Mouse (Mus musculus) CH12.LX (cell line): ENCODE data around the gene Nos1ap. TPM values are rescaled to one million over a fixed set of nuclear protein-coding genes. Genes with fewer than 3 reads are reported as not detected.

Experiments
- DNase-seq: peaks from one replicate; pipeline ENCODE4 v3.0.0-alpha.2; 2013; ENCODE audit errors: extremely low read depth
- H3K27ac ChIP-seq: 2 replicates; pipeline ENCODE4 v1.5.1; 2012; ENCODE audit warnings: low read depth, mild to moderate bottlenecking, control low read depth, moderate library complexity; ENCODE audit not compliant: insufficient read depth
- H3K27me3 ChIP-seq: replicated peaks from 2 replicates; pipeline ENCODE3; 2012; ENCODE audit warnings: inconsistent platforms
- H3K36me3 ChIP-seq, 2 experiments: replicated peaks in 1 of 2; 2 replicates each; pipeline versions ENCODE3 to v1.6.1; 2012; ENCODE audit warnings: inconsistent platforms in 1 of 2, low read length in 1 of 2, mild to moderate bottlenecking in 1 of 2, mixed read lengths in 1 of 2, moderate library complexity in 1 of 2; ENCODE audit not compliant: control insufficient read depth in 1 of 2, insufficient read depth in 1 of 2
- H3K4me1 ChIP-seq, 2 experiments: 2 replicates each; pipeline ENCODE4 v1.6.1; 2012; ENCODE audit warnings: inconsistent platforms in 1 of 2, moderate library complexity in 1 of 2; ENCODE audit not compliant: insufficient read depth in 2 of 2, control insufficient read depth in 1 of 2
- H3K4me2 ChIP-seq: 2 replicates; pipeline ENCODE4 v1.6.1; 2012; ENCODE audit warnings: low read depth, mild to moderate bottlenecking, control low read depth; ENCODE audit not compliant: poor library complexity, insufficient read depth, severe bottlenecking
- H3K4me3 ChIP-seq, 3 experiments: fragments of 150-350 bp in 1 of 3; sonication (generic) in 1 of 3; replicated peaks in 1 of 3; 2 replicates each; pipeline versions ENCODE3 to v1.5.1; 2011 to 2012; ENCODE audit warnings: low read depth in 2 of 3, low read length in 2 of 3, mild to moderate bottlenecking in 2 of 3, moderate library complexity in 2 of 3, control low read depth in 1 of 3, improper control_type of control experiment in 1 of 3, inconsistent platforms in 1 of 3, mixed read lengths in 1 of 3; ENCODE audit not compliant: poor library complexity in 1 of 3
- H3K79me2 ChIP-seq: replicated peaks from 2 replicates; pipeline ENCODE4 v1.6.1; 2012; ENCODE audit warnings: mild to moderate bottlenecking, moderate library complexity; ENCODE audit not compliant: control insufficient read depth, poor library complexity, insufficient read depth, severe bottlenecking; ENCODE audit errors: extremely low read depth
- H3K9ac ChIP-seq: 2 replicates; pipeline ENCODE4 v1.6.1; 2012; ENCODE audit warnings: low read depth, mild to moderate bottlenecking, control low read depth, moderate library complexity; ENCODE audit not compliant: insufficient read depth
- H3K9me3 ChIP-seq: replicated peaks from 2 replicates; pipeline ENCODE3; 2012; ENCODE audit warnings: low read length, inconsistent platforms, mixed read lengths
- BHLHE40 ChIP-seq: IDR thresholded peaks from 2 replicates; pipeline ENCODE4 v1.6.1; 2011; ENCODE audit warnings: mild to moderate bottlenecking, low read depth, low read length, improper control_type of control experiment
- CHD1 ChIP-seq: IDR thresholded peaks from 2 replicates; pipeline ENCODE4 v1.6.1; 2012; ENCODE audit warnings: low read depth, low read length, improper control_type of control experiment, inconsistent platforms
- CTCF ChIP-seq, 2 experiments: IDR thresholded peaks in 1 of 2; conservative IDR thresholded peaks in 1 of 2; 2 replicates each; pipeline ENCODE4 v1.5.1; 2011 to 2012; ENCODE audit warnings: low read depth in 2 of 2, low read length in 2 of 2, improper control_type of control experiment in 1 of 2, inconsistent platforms in 1 of 2, mild to moderate bottlenecking in 1 of 2, moderate library complexity in 1 of 2
- E2F4 ChIP-seq: IDR thresholded peaks from 2 replicates; pipeline ENCODE4 v1.6.1; 2011; ENCODE audit warnings: low read depth, low read length, improper control_type of control experiment; ENCODE audit not compliant: insufficient replicate concordance
- ELF1 ChIP-seq: IDR thresholded peaks from 2 replicates; pipeline ENCODE4 v1.6.1; 2014; ENCODE audit warnings: low read depth, mild to moderate bottlenecking, inconsistent platforms, low read length, improper control_type of control experiment
- MAFK ChIP-seq: IDR thresholded peaks from 2 replicates; pipeline ENCODE4 v1.6.1; 2011; ENCODE audit warnings: low read length, improper control_type of control experiment; ENCODE audit not compliant: insufficient replicate concordance
- MAX ChIP-seq: IDR thresholded peaks from 2 replicates; pipeline ENCODE4 v1.6.1; 2011; ENCODE audit warnings: low read length, improper control_type of control experiment
- MEF2A ChIP-seq: IDR thresholded peaks from 2 replicates; pipeline ENCODE4 v1.6.1; 2014; ENCODE audit warnings: low read depth, mild to moderate bottlenecking, inconsistent platforms, low read length, improper control_type of control experiment, borderline replicate concordance
- MXI1 ChIP-seq: IDR thresholded peaks from 2 replicates; pipeline ENCODE4 v1.6.1; 2011; ENCODE audit warnings: mild to moderate bottlenecking, low read depth, low read length, improper control_type of control experiment
- NELFE ChIP-seq: IDR thresholded peaks from 2 replicates; pipeline ENCODE4 v1.6.1; 2011; ENCODE audit warnings: low read depth, low read length, improper control_type of control experiment
- NRF1 ChIP-seq: IDR thresholded peaks from 2 replicates; pipeline ENCODE4 v1.6.1; 2014; ENCODE audit warnings: low read depth, mild to moderate bottlenecking, inconsistent platforms, low read length, improper control_type of control experiment, moderate library complexity
- PAX5 ChIP-seq: IDR thresholded peaks from 2 replicates; pipeline ENCODE4 v1.6.1; 2012; ENCODE audit warnings: low read length, inconsistent platforms, mixed read lengths
- RCOR1 ChIP-seq: conservative IDR thresholded peaks from 2 replicates; pipeline ENCODE4 v1.6.1; 2012; ENCODE audit warnings: low read depth, mild to moderate bottlenecking, inconsistent platforms, low read length, improper control_type of control experiment
- SIN3A ChIP-seq: IDR thresholded peaks from 2 replicates; pipeline ENCODE4 v1.6.1; 2012; ENCODE audit warnings: low read length, improper control_type of control experiment, inconsistent platforms
- SMC3 ChIP-seq: IDR thresholded peaks from 2 replicates; pipeline ENCODE4 v1.6.1; 2011; ENCODE audit warnings: low read depth, low read length, improper control_type of control experiment
- TBP ChIP-seq: conservative IDR thresholded peaks from 2 replicates; pipeline ENCODE4 v1.6.1; 2011; ENCODE audit warnings: low read depth, low read length, improper control_type of control experiment
- TCF12 ChIP-seq: IDR thresholded peaks from 2 replicates; pipeline ENCODE4 v1.6.1; 2014; ENCODE audit warnings: low read depth, mild to moderate bottlenecking, inconsistent platforms, low read length, improper control_type of control experiment
- USF2 ChIP-seq: conservative IDR thresholded peaks from 2 replicates; pipeline ENCODE4 v1.6.1; 2011; ENCODE audit warnings: low read depth, low read length, improper control_type of control experiment
- ZC3H11A ChIP-seq: IDR thresholded peaks from 2 replicates; pipeline ENCODE4 v1.6.1; 2012; ENCODE audit warnings: low read depth, mild to moderate bottlenecking, inconsistent platforms, low read length, improper control_type of control experiment
- ZKSCAN1 ChIP-seq: IDR thresholded peaks from 2 replicates; pipeline ENCODE4 v1.6.1; 2012; ENCODE audit warnings: low read depth, inconsistent platforms, low read length, improper control_type of control experiment, borderline replicate concordance
- ZMIZ1 ChIP-seq: IDR thresholded peaks from 2 replicates; pipeline ENCODE4 v1.6.1; 2012; ENCODE audit warnings: low read depth, mild to moderate bottlenecking, inconsistent platforms, low read length, improper control_type of control experiment
- dilution Hi-C: fragments of 300-500 bp; cut with MboI; formaldehyde crosslinking; loops from 2 replicates; pipeline ENCODE4 v1.14.3; 2020; ENCODE audit warnings: low sequenced_read_pairs; ENCODE audit not compliant: extremely low pct_unique_long_range_greater_than_20kb, extremely low pct_ligation_motif_present
- in situ Hi-C: fragments of 300-500 bp; cut with MboI; formaldehyde crosslinking; loops from 3 replicates; pipeline ENCODE4 v1.14.3; 2019; ENCODE audit warnings: low sequenced_read_pairs, low pct_ligation_motif_present, low pct_unique_long_range_greater_than_20kb, mixed read lengths
- polyA plus RNA-seq: library from polyadenylated mRNA; unstranded; fragments of >175 nt; gene quantifications from 2 replicates; pipeline ENCODE4 v1.2.1, GENCODE M21; 2012; ENCODE audit warnings: low read depth; ENCODE audit not compliant: insufficient read length
- total RNA-seq, 2 experiments: library from RNA; depleted of rRNA; stranded (reverse); fragments of 300-350 nt in 1 of 2; fragments of >200 nt in 1 of 2; gene quantifications; 2 replicates each; pipeline ENCODE4 v1.2.3; 2012 to 2014

Gene Nos1ap
- total and polyA plus RNA-seq, 3 experiments: not detected

- H3K27me3 ChIP-seq: no peaks in the 10 kb centered on the region
- no peaks in the 10 kb centered on the region for H3K79me2 ChIP-seq
- DNase-seq: no peak
- no peak overlapping the region for H3K27ac ChIP-seq
- no peaks in the 10 kb centered on the region for H3K9me3 ChIP-seq
- H3K4me1 ChIP-seq: peaks cover 0 to 7% of the 10 kb centered on the region in 2 experiments; a peak in 2 of 4 replicates
- no peak overlapping the region for H3K4me3 ChIP-seq
- no peak overlapping the region for H3K9ac ChIP-seq
- H3K36me3 ChIP-seq: no peaks in the 10 kb centered on the region
- TF ChIP-seq USF2 (no peak), CHD1 (no peak), SMC3 (no peak), TBP (no peak), MAX (no peak), ELF1 (no peak), CTCF (conservative IDR thresholded peaks at IDR 0.05 in 1 of 2, IDR thresholded peaks at IDR 0.05 in 1 of 2; ENCODE audit: low read depth in 2 of 2, low read length in 2 of 2) (no peak), ZC3H11A (no peak), MEF2A (no peak), PAX5 (no peak), RCOR1 (no peak), E2F4 (no peak)
- dilution Hi-C loops: no loop called here
- in situ Hi-C loops: no loop called here
- H3K4me2 ChIP-seq: no peak overlapping the region
Observed at GRCm38 (mm10) chr1:170398866-170399265, 190.8 kb downstream of the Nos1ap start.

- no peak overlapping the region for H3K4me2 ChIP-seq
- no peak for DNase-seq
- no peaks in the 10 kb centered on the region for H3K27me3 ChIP-seq
- no peaks in the 10 kb centered on the region for H3K36me3 ChIP-seq
- dilution Hi-C loops (no loop called here), in situ Hi-C loops (no loop called here)
- H3K79me2 ChIP-seq: no peaks in the 10 kb centered on the region
- no peak overlapping the region for H3K9ac ChIP-seq
- H3K27ac ChIP-seq: no peak overlapping the region
- no peak for TF ChIP-seq ZMIZ1
- TF ChIP-seq NELFE: no peak
- no peak for TF ChIP-seq MAFK
- no peak for TF ChIP-seq SIN3A
- TF ChIP-seq BHLHE40: no peak
- TF ChIP-seq TCF12: no peak
- TF ChIP-seq MEF2A: no peak
- TF ChIP-seq E2F4: no peak
- no peak for TF ChIP-seq MXI1
- TF ChIP-seq NRF1: no peak
- TF ChIP-seq ZKSCAN1: no peak
- TF ChIP-seq TBP: no peak
- no peak overlapping the region for H3K4me3 ChIP-seq
- H3K9me3 ChIP-seq: no peaks in the 10 kb centered on the region
- no peaks in the 10 kb centered on the region for H3K4me1 ChIP-seq
Observed at GRCm38 (mm10) chr1:170395101-170395500, 194.6 kb downstream of the Nos1ap start.
